Mouse (Mus musculus): Measurements from ENCODE around the gene Sncb. TPM values are rescaled to one million over a fixed set of nuclear protein-coding genes. Genes with fewer than 3 reads are reported as not detected.
"Not testable (repeated sequence)": the region's sequence is repeated elsewhere in the genome, so short reads cannot be mapped to it uniquely, and the experiment has no call there.

Sncb gene
- total RNA-seq, 2 experiments from 2014 or later: 739 to 802 TPM

- DNase-seq (ENCODE audit: extremely low spot score in 1 of 2, low spot score in 2 of 2): peak; percentile 86 to 98
- intact Hi-C loops (cut with DNase I): no loop called here
Measured at GRCm38 (mm10) chr13:54788740-54789560, 22.6 kb upstream of the Sncb start, which contains the start of gene Tspan17. Gene Tspan17 (plus strand): TSS chr13:54789377.

- intact Hi-C loops (cut with DNase I); DNase-seq (ENCODE audit: extremely low spot score in 1 of 2, low spot score in 2 of 2): not testable (repeated sequence)
Measured at GRCm38 (mm10) chr13:54787591-54787990, 21.2 kb upstream of the Sncb start.

GRCm38 (mm10) chr13:54783698-54784097 lies 17.3 kb upstream of the Sncb start, which contains the start of gene Eif4e1b:
Gene Eif4e1b (plus strand): TSS chr13:54783998.
- intact Hi-C loops (cut with DNase I): no loop called here
- DNase-seq (ENCODE audit: extremely low spot score in 1 of 2, low spot score in 2 of 2): no peak

- DNase-seq (ENCODE audit: extremely low spot score in 1 of 2, low spot score in 2 of 2): no peak
- intact Hi-C loops (cut with DNase I): no loop called here
Measured at GRCm38 (mm10) chr13:54783235-54783634, 16.8 kb upstream of the Sncb start.

GRCm38 (mm10) chr13:54781086-54781485 lies 14.7 kb upstream of the Sncb start:
- no peak for DNase-seq (ENCODE audit: extremely low spot score in 1 of 2, low spot score in 2 of 2)
- intact Hi-C loops (cut with DNase I): no loop called here

- DNase-seq (ENCODE audit: extremely low spot score in 1 of 2, low spot score in 2 of 2): peak in 1 of 2 experiments; percentile 80
- intact Hi-C loops (cut with DNase I): no loop called here
Measured at GRCm38 (mm10) chr13:54780592-54780991, 14.2 kb upstream of the Sncb start.

GRCm38 (mm10) chr13:54767012-54767411 lies 617 bp upstream of the Sncb start:
- no peak for DNase-seq (ENCODE audit: extremely low spot score in 1 of 2, low spot score in 2 of 2)
- intact Hi-C loops (cut with DNase I): no loop called here

- intact Hi-C loops (cut with DNase I): no loop called here
Measured at GRCm38 (mm10) chr13:54765281-54766191, 859 bp downstream of the Sncb start.

GRCm38 (mm10) chr13:54760906-54761305 lies 5.5 kb downstream of the Sncb start:
- DNase-seq (ENCODE audit: extremely low spot score in 1 of 2, low spot score in 2 of 2): no peak
- intact Hi-C loops (cut with DNase I): no loop called here

More at GRCm38 (mm10) chr13:54765281-54766191, 859 bp downstream of the Sncb start:
- DNase-seq (ENCODE audit: extremely low spot score in 1 of 2, low spot score in 2 of 2): peak in 1 of 2 experiments; percentile 55

- intact Hi-C loops (cut with DNase I): no loop called here
Measured at GRCm38 (mm10) chr13:54760164-54760795, 6.1 kb downstream of the Sncb start.

GRCm38 (mm10) chr13:54759496-54759895 lies 6.9 kb downstream of the Sncb start:
- DNase-seq (ENCODE audit: extremely low spot score in 1 of 2, low spot score in 2 of 2): peak in 1 of 2 experiments; percentile 39
- intact Hi-C loops (cut with DNase I): no loop called here

More at GRCm38 (mm10) chr13:54760164-54760795, 6.1 kb downstream of the Sncb start:
- peak; percentile 79 to 86 for DNase-seq (ENCODE audit: extremely low spot score in 1 of 2, low spot score in 2 of 2)

GRCm38 (mm10) chr13:54758756-54759470 lies 7.5 kb downstream of the Sncb start:
- intact Hi-C loops (cut with DNase I): no loop called here
- DNase-seq (ENCODE audit: extremely low spot score in 1 of 2, low spot score in 2 of 2): peak in 1 of 2 experiments; percentile 57

- intact Hi-C loops (cut with DNase I): no loop called here
Measured at GRCm38 (mm10) chr13:54758045-54758755, 8.2 kb downstream of the Sncb start.

GRCm38 (mm10) chr13:54757093-54757830 lies 9.1 kb downstream of the Sncb start:
- DNase-seq (ENCODE audit: extremely low spot score in 1 of 2, low spot score in 2 of 2): no peak

More at GRCm38 (mm10) chr13:54758045-54758755, 8.2 kb downstream of the Sncb start:
- DNase-seq (ENCODE audit: extremely low spot score in 1 of 2, low spot score in 2 of 2): peak; percentile 89 to 92

GRCm38 (mm10) chr13:54756156-54756712 lies 10.2 kb downstream of the Sncb start:
- no peak for DNase-seq (ENCODE audit: extremely low spot score in 1 of 2, low spot score in 2 of 2)
- intact Hi-C loops (cut with DNase I): no loop called here

More at GRCm38 (mm10) chr13:54757093-54757830, 9.1 kb downstream of the Sncb start:
- intact Hi-C loops (cut with DNase I): no loop called here

- DNase-seq (ENCODE audit: extremely low spot score in 1 of 2, low spot score in 2 of 2): peak in 1 of 2 experiments; percentile 58
- intact Hi-C loops (cut with DNase I): no loop called here
Measured at GRCm38 (mm10) chr13:54755201-54755830, 11.1 kb downstream of the Sncb start.

All from left cerebral cortex, postnatal 10 days (tissue).